Mouse (Mus musculus): ENCODE data around the gene Mterf1b.

Gene Mterf1b

GRCm38 (mm10) chr5:4240120-4240519, 48.0 kb downstream of the Mterf1b start:
- DNase-seq (ENCODE audit: extremely low read depth, low read depth) = no peak

- no peak for DNase-seq (ENCODE audit: extremely low read depth, low read depth)
Observed at GRCm38 (mm10) chr5:4245004-4245403, 52.8 kb downstream of the Mterf1b start.

GRCm38 (mm10) chr5:4246095-4246494, 53.9 kb downstream of the Mterf1b start:
- DNase-seq (ENCODE audit: extremely low read depth, low read depth) = no peak

All from MEL-GATA-1-ER (cell line).